Mouse (Mus musculus) macrophage (primary cell): ENCODE data around the gene Cldn5. TPM values are rescaled to one million over a fixed set of nuclear protein-coding genes. Genes with fewer than 3 reads are reported as not detected.
A peak's percentile ranks its signal among the peaks of the same experiment; 100 is the strongest.

Experiments used
- H3K27ac ChIP-seq: fragments of 350-480 bp; formaldehyde crosslinking; 2 replicates; pipeline ENCODE4 v1.9.0; 2021
- H3K36me3 ChIP-seq: fragments of 350-480 bp; formaldehyde crosslinking; 2 replicates; pipeline ENCODE4 v1.9.0; 2021; ENCODE audit errors: inconsistent target
- H3K4me3 ChIP-seq: fragments of 350-480 bp; formaldehyde crosslinking; 2 replicates; pipeline ENCODE4 v1.9.0; 2021; ENCODE audit errors: inconsistent target
- H3K79me2 ChIP-seq: fragments of 350-480 bp; formaldehyde crosslinking; 2 replicates; pipeline ENCODE4 v1.9.0; 2021; ENCODE audit errors: inconsistent target
- WGBS: methylation state at CpG from one replicate; pipeline ENCODE4 v1.1.7; 2026; ENCODE audit warnings: inconsistent platforms; ENCODE audit not compliant: missing documents; 5-methylcytosine and 5-hydroxymethylcytosine counted together
- polyA plus RNA-seq: library from polyadenylated mRNA; stranded (reverse); fragments of 250-400 nt; gene quantifications from 3 replicates; pipeline ENCODE4 v1.2.4, GENCODE M21; 2018; ENCODE audit warnings: inconsistent platforms

Gene Cldn5
- polyA plus RNA-seq, 1 experiment from 2014 or later: not detected

- WGBS: 14% methylated on average over 5 of the region's 5 CpGs
- no peak overlapping the region for H3K4me3 ChIP-seq
- H3K36me3 ChIP-seq: no peaks in the 10 kb centered on the region
- H3K27ac ChIP-seq: no peak overlapping the region
- H3K79me2 ChIP-seq: peaks cover 30% of the 10 kb centered on the region
Observed at GRCm38 (mm10) chr16:18809001-18809400, 32.4 kb downstream of the Cldn5 start.

GRCm38 (mm10) chr16:18811032-18811431 is 34.4 kb downstream of the Cldn5 start:
- Histone ChIP-seq H3K79me2 (peaks cover 51% of the 10 kb centered on the region), H3K27ac (peak overlapping the region; percentile 82), H3K36me3 (peaks cover 15% of the 10 kb centered on the region; the same call in 1 of the 2 replicates), H3K4me3 (peak overlapping the region; percentile 90)
- 4% methylated on average over 5 of the region's 5 CpGs for WGBS

DNA sequence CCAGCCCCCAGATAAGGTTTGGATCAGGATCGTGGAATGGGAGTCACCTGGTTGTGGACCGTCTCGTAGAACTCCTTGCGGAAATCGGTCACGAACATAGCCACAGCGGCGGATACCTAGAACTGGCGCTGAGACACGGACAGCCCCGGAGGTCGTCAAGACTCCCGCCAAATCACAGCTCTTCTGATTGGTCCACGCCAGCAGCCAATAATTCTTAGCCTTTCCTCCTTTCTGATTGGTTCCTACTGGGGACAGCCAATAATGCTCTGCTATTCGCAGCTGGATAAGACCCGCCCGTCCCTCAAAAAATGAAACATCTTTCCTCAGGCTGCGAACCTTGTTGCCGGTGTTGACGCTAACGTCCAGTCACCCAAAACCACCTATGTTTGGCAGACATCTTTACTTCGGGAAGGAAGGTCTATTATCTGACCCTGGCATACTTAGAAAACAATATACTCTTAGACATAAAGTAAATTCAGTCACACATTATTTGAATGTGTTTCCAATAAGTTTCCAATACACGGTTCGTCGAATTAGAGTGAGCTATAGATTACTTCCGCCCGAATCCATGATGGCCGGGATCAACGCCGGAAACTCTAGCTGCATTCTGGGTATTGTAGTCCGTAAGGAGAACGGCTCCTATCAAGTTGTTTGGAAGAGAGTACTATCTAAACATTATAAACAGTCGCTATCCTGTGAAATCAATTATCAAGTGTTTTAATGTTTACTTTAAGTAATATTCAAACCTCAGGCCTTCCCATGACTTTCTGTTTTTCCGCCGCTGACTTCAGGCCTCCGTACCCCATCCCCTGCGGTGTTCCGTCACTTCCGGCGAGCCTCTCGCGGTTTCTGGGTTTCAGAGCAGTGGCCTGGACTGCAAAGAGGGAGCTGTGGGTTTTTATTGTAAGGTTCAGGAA is 35.1 kb downstream of the Cldn5 start, which contains the start of the genes Ufd1 and Cdc45:
Ufd1 (plus strand) TSS at position 312 of the 917 bp plus-strand sequence.
Cdc45 (minus strand) TSS at position 520 of the 917 bp plus-strand sequence.
- peaks cover 22% of the 10 kb centered on the region; the same call in 1 of the 2 replicates for H3K36me3 ChIP-seq
- 1% methylated on average over 42 of the region's 42 CpGs for WGBS
- H3K27ac ChIP-seq: peak within 1 kb of the TSS; percentile 82
- H3K79me2 ChIP-seq: peaks cover 58% of the 10 kb centered on the region
- H3K4me3 ChIP-seq: peak within 1 kb of the TSS; percentile 90

GRCm38 (mm10) chr16:18812385-18812910 is 35.8 kb downstream of the Cldn5 start:
- peak overlapping the region; percentile 82 for H3K27ac ChIP-seq
- 2% methylated on average over 31 of the region's 31 CpGs for WGBS
- peaks cover 28% of the 10 kb centered on the region; the same call in 1 of the 2 replicates for H3K36me3 ChIP-seq
- peak overlapping the region; percentile 90 for H3K4me3 ChIP-seq
- peaks cover 59% of the 10 kb centered on the region for H3K79me2 ChIP-seq

- no peak overlapping the region for H3K4me3 ChIP-seq
- H3K79me2 ChIP-seq: no peaks in the 10 kb centered on the region
- WGBS: no CpG with 5 or more reads among the region's 1 CpGs
- peaks cover 98% of the 10 kb centered on the region for H3K36me3 ChIP-seq
- no peak overlapping the region for H3K27ac ChIP-seq
Observed at GRCm38 (mm10) chr16:18822356-18822755, 45.7 kb downstream of the Cldn5 start.

GRCm38 (mm10) chr16:18822925-18823324 is 46.3 kb downstream of the Cldn5 start:
- Histone ChIP-seq H3K79me2 (no peaks in the 10 kb centered on the region), H3K36me3 (peaks cover 98% of the 10 kb centered on the region), H3K27ac (no peak overlapping the region), H3K4me3 (no peak overlapping the region)
- 82% methylated on average over 4 of the region's 4 CpGs for WGBS

Other genes starting within 250 kb of the Cldn5 start
- not detected in 3 replicates for gene Tbx1, start 186.2 kb upstream of the Cldn5 start, polyA plus RNA-seq
- 0.36 TPM in 1 of 3 replicates, not detected in the others for gene Gp1bb, start 154.4 kb upstream of the Cldn5 start, polyA plus RNA-seq
- gene Gm49601, start 150.4 kb upstream of the Cldn5 start, polyA plus RNA-seq: not detected in 3 replicates
- gene Sept5, start 146.9 kb upstream of the Cldn5 start, polyA plus RNA-seq: 0.33 to 0.36 TPM in 2 of 3 replicates, not detected in the other
- gene Ufd1, start 34.9 kb downstream of the Cldn5 start, polyA plus RNA-seq: 29.8 to 43.1 TPM (median 34.8 TPM) in 3 replicates
- gene Cdc45, start 35.1 kb downstream of the Cldn5 start, polyA plus RNA-seq: 1.4 to 16.3 TPM (median 4.9 TPM) in 3 replicates
- 4.3 to 5.8 TPM (median 5.6 TPM) in 3 replicates for gene 2510002D24Rik, start 59.7 kb downstream of the Cldn5 start, polyA plus RNA-seq
- not detected in 3 replicates for gene Gm28539, start 59.7 kb downstream of the Cldn5 start, polyA plus RNA-seq
- gene Mrpl40, start 100.0 kb downstream of the Cldn5 start, polyA plus RNA-seq: 33.0 to 56.2 TPM (median 43.5 TPM) in 3 replicates
- 20.1 to 22.6 TPM (median 22.2 TPM) in 3 replicates for gene Hira, start 100.2 kb downstream of the Cldn5 start, polyA plus RNA-seq